Mouse (Mus musculus) layer of hippocampus, adult 8-10 months (tissue): ENCODE data around the gene Alg1. TPM values are rescaled to one million over a fixed set of nuclear protein-coding genes. Genes with fewer than 3 reads are reported as not detected.
"Not testable (repeated sequence)": the region's sequence is repeated elsewhere in the genome, so short reads cannot be mapped to it uniquely, and the experiment has no call there.

Experiments used
- DNase-seq, 2 experiments: peaks; one replicate each; pipeline ENCODE4 v3.0.0; 2022; ENCODE audit warnings: low spot score in 2 of 2
- total RNA-seq, 4 experiments: library from RNA; stranded (reverse); gene quantifications; 2 replicates each; pipeline ENCODE4 v1.2.4; 2022

Alg1 gene
- total RNA-seq: 10 to 100 TPM; 32.0 to 36.7 (median 32.7) TPM

- peak; percentile 89 to 93 for DNase-seq
These were observed at the start of gene Alg1 for GRCm38 (mm10) chr16:5233418-5234313. Gene Alg1 (plus strand): TSS chr16:5233621.

- DNase-seq: no peak
These were observed 49.3 kb upstream of the Alg1 start for GRCm38 (mm10) chr16:5184101-5184500.

GRCm38 (mm10) chr16:5184956-5185355 lies 48.5 kb upstream of the Alg1 start:
- no peak for DNase-seq

DNA sequence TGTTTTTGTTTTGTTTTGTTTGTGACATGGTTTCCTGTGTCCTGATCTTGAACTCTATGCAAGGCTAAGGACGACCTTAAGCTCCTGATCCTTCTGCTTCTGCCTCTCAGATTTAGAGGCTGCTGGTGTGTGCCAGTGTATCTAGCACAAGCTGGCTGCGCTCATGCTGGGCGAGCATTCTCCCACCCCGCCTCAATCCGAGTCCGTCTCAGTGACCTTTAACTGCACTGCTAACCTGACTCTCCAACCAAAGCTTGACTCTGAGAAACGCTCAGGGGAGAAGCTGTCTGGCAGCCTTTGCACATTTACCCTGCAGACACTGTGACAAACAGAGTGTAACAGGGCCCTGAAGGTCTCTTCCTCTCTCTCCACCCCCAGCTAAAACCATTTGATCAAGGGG lies 47.7 kb upstream of the Alg1 start:
- DNase-seq: no peak

GRCm38 (mm10) chr16:5186234-5186633 lies 47.2 kb upstream of the Alg1 start:
- DNase-seq: peak in 1 of 2 experiments; percentile 37

- peak in 1 of 2 experiments; percentile 43 for DNase-seq
These were observed 38.3 kb upstream of the Alg1 start for GRCm38 (mm10) chr16:5195080-5195479.

DNA sequence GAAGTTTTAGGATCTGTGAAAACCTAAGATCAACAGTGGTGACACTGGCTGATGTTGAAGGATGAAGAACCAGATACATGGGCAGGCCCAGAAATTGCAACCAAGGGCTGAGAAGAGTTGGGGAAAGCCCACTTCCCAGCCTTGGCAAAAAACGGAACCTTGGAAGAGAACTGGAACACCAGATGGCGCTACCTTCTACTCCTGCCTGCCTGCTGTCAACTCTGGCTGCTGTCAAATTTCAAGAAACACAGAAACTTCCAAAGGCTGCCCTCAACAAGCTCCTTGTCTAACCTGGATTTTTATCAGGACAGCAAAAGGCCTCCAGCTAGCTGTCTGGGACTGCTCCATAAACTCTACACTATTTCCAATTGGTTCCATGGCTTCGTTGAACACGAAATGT lies 30.7 kb upstream of the Alg1 start:
- peak in 1 of 2 experiments; percentile 52 for DNase-seq

- DNase-seq: no peak
These were observed 30.2 kb upstream of the Alg1 start for GRCm38 (mm10) chr16:5203200-5203599.

DNA sequence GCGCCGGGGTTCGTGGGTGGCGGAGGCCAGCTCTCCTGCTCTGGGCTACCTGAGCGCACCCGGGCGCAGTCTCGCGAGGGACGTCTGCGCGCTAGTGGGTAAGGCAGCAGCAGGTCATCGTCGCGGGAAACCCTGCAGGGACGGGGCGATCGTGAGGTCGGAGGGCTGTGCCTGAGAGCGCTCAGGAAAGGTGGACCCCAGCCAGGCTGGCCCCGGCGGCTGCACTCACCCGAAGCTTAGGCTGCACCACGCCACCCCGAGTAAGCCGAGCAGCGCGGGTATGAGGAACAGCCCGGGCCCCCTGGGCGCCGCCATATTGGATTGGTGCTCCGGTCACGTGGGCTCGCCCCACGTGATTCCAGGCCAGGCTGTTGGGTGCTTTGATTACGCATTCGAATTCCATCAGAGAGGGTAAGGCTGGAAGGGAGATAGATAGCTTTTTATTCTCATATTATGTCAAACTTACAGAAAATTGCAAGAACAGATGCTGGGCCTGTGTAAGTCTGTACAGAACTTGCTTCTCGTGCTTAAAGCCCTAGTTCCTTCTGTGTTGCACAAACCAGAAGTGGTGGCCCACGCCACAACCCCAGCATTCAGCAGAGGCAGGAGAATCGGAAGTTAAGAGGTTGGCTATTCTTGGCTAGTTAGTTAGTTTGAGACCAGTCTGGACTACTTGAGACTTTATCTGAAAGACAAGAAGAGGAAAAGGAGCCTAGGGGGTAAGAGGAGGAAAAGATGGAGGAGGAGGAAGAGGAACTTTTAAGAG lies 29.6 kb upstream of the Alg1 start, which contains the start of gene Nagpa:
Nagpa (minus strand) TSS at position 345 of the 766 bp plus-strand sequence.
- DNase-seq: peak; percentile 76 to 78

GRCm38 (mm10) chr16:5205431-5205970 lies 27.9 kb upstream of the Alg1 start:
- DNase-seq: no peak

- DNase-seq: no peak
These were observed 27.4 kb upstream of the Alg1 start for GRCm38 (mm10) chr16:5206051-5206450.

DNA sequence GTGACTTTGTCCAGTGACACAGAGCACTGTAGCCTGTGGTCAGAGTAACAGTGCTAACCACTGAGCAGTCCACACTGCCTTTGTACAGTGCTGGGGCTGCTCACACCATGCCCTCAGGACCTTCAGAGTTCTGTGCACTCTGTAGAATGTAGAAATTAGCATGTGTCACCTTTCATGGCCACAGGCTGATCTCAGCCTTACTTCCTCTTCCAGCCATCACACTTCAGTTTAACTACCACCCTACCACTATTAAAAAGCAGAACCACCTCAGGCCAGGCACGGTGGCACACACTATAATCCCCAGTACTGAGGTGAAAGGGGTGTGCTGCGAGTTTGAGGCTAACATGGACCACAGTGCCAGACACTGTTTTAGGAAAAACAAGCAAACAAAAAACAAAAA lies 23.1 kb upstream of the Alg1 start:
- no peak for DNase-seq

GRCm38 (mm10) chr16:5212150-5212549 lies 21.3 kb upstream of the Alg1 start:
- DNase-seq: no peak

GRCm38 (mm10) chr16:5214126-5214525 lies 19.3 kb upstream of the Alg1 start:
- DNase-seq: no peak

GRCm38 (mm10) chr16:5216686-5217085 lies 16.7 kb upstream of the Alg1 start:
- DNase-seq: no peak

DNA sequence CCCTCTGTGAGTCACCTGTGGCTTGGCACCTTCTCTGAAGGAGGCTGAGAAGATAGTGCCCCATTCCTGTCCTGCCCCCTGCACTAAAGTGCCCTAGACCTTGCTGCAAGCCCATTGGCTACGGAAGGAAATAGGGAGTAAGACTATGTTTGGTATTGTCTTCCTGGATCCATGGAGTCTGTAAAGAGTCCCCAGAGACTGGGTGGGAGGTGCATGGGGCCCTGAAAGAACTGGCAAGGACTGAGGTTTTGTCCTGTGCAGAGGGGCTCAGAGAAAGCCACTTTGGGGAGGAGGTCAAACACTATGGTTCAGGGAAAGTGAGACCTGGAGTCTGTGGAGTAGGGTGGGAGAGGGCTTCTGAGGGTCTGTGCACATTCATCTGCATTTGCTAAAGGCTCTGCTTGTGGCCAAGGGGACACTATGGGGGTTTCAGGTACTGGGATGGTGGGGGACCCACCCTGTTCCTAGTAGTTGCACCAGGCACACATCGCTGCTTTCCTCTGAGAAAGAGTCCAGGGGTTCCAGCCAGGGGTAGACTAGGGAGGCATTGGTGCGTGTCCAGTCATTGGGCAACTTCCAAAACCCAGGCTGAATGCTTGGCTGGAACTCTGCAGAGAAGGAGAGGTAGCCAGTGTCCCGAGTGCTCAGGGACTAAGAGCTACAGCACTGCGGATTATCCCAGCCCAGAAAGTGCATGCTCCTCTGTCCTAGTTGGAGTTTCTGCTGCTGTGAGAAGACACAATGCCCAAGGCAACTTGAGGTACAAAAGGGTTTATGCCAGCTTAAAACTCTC lies 15.9 kb upstream of the Alg1 start:
- no peak for DNase-seq

DNA sequence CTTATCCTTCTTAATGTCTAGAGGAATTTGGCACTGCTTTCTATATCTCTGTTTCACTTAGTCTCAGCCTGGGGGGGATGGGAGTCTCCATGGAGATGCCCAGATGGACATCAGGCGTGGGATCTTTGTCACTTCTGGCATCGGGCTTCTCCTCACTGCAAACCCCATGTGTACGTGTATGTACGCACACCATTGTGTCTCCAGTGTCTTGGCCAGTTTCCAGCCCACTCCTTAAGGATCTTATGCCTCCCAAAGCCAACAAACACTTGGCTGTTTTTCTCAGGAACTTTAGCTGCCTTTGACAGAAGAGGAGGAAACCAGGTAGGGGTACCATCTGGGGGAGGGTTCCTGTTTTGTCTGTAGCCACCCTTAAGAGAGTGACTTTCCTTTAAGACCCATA lies 12.0 kb upstream of the Alg1 start:
- no peak for DNase-seq

DNA sequence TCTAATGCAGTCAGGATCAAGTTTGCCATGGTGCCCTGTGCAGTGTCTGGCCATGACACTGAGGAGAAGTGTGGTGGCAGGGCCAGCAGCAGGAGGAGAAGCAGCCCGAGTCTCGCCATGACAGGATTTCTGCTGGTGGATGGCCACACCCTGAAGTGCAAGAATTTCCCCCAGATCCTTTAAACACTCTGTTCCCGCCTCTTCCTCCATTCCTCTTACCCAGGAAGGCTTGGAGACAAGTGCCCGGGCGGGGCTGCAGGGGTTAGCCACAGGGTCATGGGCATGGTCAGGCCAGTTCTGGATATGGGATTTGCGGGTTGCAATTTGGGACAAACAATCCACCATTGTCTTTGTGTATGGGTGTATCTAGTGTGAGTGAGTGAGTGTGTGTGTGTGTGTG lies 11.3 kb upstream of the Alg1 start, which contains the start of gene AU021092:
AU021092 (minus strand) TSS at position 160 of the 400 bp plus-strand sequence.
- DNase-seq: no peak

GRCm38 (mm10) chr16:5226534-5226933 lies 6.9 kb upstream of the Alg1 start:
- DNase-seq: not testable (repeated sequence)

GRCm38 (mm10) chr16:5227501-5227900 lies 5.9 kb upstream of the Alg1 start:
- DNase-seq: not testable (repeated sequence)

DNA sequence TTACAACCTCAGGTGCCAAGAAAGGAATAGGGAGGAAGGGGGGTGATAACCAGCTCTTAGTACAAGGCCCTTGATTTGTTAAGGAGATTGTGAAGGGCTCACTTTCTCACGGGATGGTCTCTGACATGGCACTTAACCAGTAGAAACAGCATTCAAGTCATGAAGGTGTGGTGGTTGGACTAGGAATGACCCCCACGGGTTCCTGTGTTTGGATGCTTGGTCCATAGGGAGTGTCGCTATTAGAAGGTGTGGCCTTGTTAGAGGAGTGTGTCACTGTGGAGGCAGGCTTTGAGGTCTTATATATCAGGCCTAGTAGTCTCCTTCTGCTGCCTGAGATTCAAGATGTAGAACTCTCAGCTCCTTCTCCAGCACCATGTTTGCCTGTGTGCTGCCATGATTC lies 5.3 kb upstream of the Alg1 start:
- not testable (repeated sequence) for DNase-seq
